Mouse (Mus musculus) embryonic facial prominence, embryonic 12.5 days (tissue): ENCODE data around the gene Acsl4. TPM values are rescaled to one million over a fixed set of nuclear protein-coding genes. Genes with fewer than 3 reads are reported as not detected.
A peak's percentile ranks its signal among the peaks of the same experiment; 100 is the strongest.

Source experiments
- ATAC-seq: fragments of 200-750 bp; cut with Nextera tagmentation; 2 replicates; pipeline ENCODE4 v1.8.0; 2017; ENCODE audit not compliant: insufficient number of reproducible peaks, insufficient read depth, low FRiP score, low TSS enrichment
- H3K27ac ChIP-seq: fragments of 300-500 bp; sonication (generic); 2 replicates; pipeline ENCODE4 v1.5.1; 2016; ENCODE audit warnings: mild to moderate bottlenecking
- H3K27me3 ChIP-seq: fragments of 300-500 bp; sonication (generic); 2 replicates; pipeline ENCODE4 v1.6.1; 2016; ENCODE audit warnings: mild to moderate bottlenecking, moderate library complexity
- H3K36me3 ChIP-seq: fragments of 300-500 bp; sonication (generic); 2 replicates; pipeline ENCODE4 v1.6.1; 2016; ENCODE audit warnings: mild to moderate bottlenecking
- H3K4me1 ChIP-seq: fragments of 300-500 bp; sonication (generic); 2 replicates; pipeline ENCODE4 v1.6.1; 2016
- H3K4me2 ChIP-seq: fragments of 300-500 bp; sonication (generic); replicated peaks from 2 replicates; pipeline ENCODE4 v1.6.1; 2016; ENCODE audit warnings: mild to moderate bottlenecking, moderate library complexity
- H3K4me3 ChIP-seq: fragments of 300-500 bp; sonication (generic); 2 replicates; pipeline ENCODE4 v1.5.1; 2016; ENCODE audit warnings: mild to moderate bottlenecking
- H3K9ac ChIP-seq: fragments of 300-500 bp; sonication (generic); 2 replicates; pipeline ENCODE4 v1.6.1; 2016; ENCODE audit warnings: mild to moderate bottlenecking, moderate library complexity
- H3K9me3 ChIP-seq: fragments of 300-500 bp; sonication (generic); 2 replicates; pipeline ENCODE4 v1.6.1; 2016; ENCODE audit warnings: mild to moderate bottlenecking, moderate library complexity
- WGBS: fragments of 180-500 bp; shearing (Covaris S2); methylation state at CpG from one replicate; pipeline ENCODE4 v1.1.7; 2016; 5-methylcytosine and 5-hydroxymethylcytosine counted together
- polyA plus RNA-seq: library from polyadenylated mRNA; unstranded; fragments of >200 nt; fragmentation: Nextera tagmentation; extraction: Ambion mirVana; gene quantifications from 2 replicates; pipeline ENCODE4 v1.2.1, GENCODE M21; 2016

Gene Acsl4
- polyA plus RNA-seq: 11.0 and 12.9 TPM in 2 replicates

GRCm38 (mm10) chrX:142390247-142390908 is at the start of gene Acsl4:
Gene Acsl4 (minus strand): TSS chrX:142390535.
- ATAC-seq: peak; percentile 94
- H3K27me3 ChIP-seq: peaks cover 13% of the 10 kb centered on the region; the same call in 1 of the 2 replicates
- peak within 1 kb of the TSS; percentile 63 for H3K9ac ChIP-seq
- WGBS: 14% methylated on average over 47 of the region's 59 CpGs
- H3K36me3 ChIP-seq: no peaks in the 10 kb centered on the region
- H3K4me2 ChIP-seq: peak within 1 kb of the TSS; percentile 51
- no peaks in the 10 kb centered on the region for H3K4me1 ChIP-seq
- H3K27ac ChIP-seq: peak within 1 kb of the TSS; percentile 83
- peak within 1 kb of the TSS; percentile 53 for H3K4me3 ChIP-seq
- H3K9me3 ChIP-seq: no peaks in the 10 kb centered on the region

DNA sequence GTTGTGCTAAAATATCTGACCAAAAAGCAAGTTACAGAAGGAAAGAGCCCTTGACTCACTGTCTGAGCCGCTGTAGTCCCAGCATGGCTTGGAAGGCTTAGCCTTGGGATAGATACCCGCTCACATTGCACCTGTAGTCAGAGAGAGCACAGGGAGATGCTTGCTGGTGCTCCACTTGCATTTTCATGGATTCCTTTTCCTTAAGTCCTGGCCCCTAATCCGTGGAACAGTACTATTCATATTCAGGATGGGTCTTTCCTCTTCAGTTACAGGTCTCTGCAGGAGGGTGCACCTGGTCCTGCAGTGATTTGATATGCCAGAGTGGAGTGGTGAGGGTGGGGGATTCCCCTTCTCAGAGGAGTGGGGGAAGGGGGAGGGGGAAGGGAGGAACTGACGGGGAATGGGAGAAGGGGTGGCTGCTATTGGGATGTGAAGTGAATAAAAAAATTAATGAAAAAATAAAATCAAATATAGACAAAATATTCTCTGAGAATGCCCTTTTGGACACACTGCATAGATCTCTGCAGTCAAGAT is 47.7 kb upstream of the Acsl4 start:
- Histone ChIP-seq H3K4me3 (no peak overlapping the region), H3K4me2 (no peak overlapping the region), H3K4me1 (no peaks in the 10 kb centered on the region), H3K9ac (no peak overlapping the region), H3K9me3 (no peaks in the 10 kb centered on the region), H3K27ac (no peak overlapping the region), H3K27me3 (0 out of 2 replicates have a peak, but pooled peaks cover 3% of the 10 kb centered on the region), H3K36me3 (no peaks in the 10 kb centered on the region)
- WGBS: 50% methylated on average over 4 of the region's 4 CpGs
- ATAC-seq: no peak

- no peaks in the 10 kb centered on the region for H3K27me3 ChIP-seq
- no peak overlapping the region for H3K4me2 ChIP-seq
- no peak overlapping the region for H3K27ac ChIP-seq
- ATAC-seq: no peak
- no peak overlapping the region for H3K9ac ChIP-seq
- H3K4me1 ChIP-seq: no peaks in the 10 kb centered on the region
- 64% methylated on average over 3 of the region's 3 CpGs for WGBS
- H3K9me3 ChIP-seq: no peaks in the 10 kb centered on the region
- H3K36me3 ChIP-seq: no peaks in the 10 kb centered on the region
- H3K4me3 ChIP-seq: no peak overlapping the region
These were observed 42.5 kb upstream of the Acsl4 start for GRCm38 (mm10) chrX:142432846-142433245.

- Histone ChIP-seq H3K27ac (no peak overlapping the region), H3K4me1 (no peaks in the 10 kb centered on the region), H3K9ac (no peak overlapping the region), H3K4me3 (no peak overlapping the region), H3K4me2 (no peak overlapping the region), H3K36me3 (no peaks in the 10 kb centered on the region), H3K27me3 (0 out of 2 replicates have a peak, but pooled peaks cover 2% of the 10 kb centered on the region), H3K9me3 (no peaks in the 10 kb centered on the region)
- no peak for ATAC-seq
- 72% methylated on average over 4 of the region's 4 CpGs for WGBS
These were observed 36.8 kb upstream of the Acsl4 start for GRCm38 (mm10) chrX:142427111-142427510.

DNA sequence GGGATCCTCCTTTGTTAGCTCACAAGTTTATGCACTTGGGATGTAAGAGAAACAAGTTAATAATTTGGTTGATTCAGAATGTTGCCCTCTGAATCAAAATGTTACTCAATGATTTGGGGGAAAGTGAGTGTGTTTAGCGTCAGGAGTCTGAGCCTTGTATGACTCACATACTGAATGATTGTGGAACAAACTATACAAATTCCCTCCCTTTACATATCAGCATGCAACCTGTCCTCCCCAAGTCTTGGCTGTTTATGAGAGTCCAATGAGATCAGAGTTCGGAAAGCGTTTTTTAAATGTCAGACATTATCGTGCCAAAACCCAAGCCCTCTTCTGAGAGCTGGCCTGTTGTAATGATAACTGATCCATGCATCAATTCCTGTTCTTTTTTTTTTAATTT is 36.3 kb upstream of the Acsl4 start:
- Histone ChIP-seq H3K4me1 (no peaks in the 10 kb centered on the region), H3K36me3 (no peaks in the 10 kb centered on the region), H3K4me3 (no peak overlapping the region), H3K9me3 (no peaks in the 10 kb centered on the region), H3K9ac (no peak overlapping the region), H3K27ac (no peak overlapping the region), H3K4me2 (no peak overlapping the region), H3K27me3 (0 out of 2 replicates have a peak, but pooled peaks cover 2% of the 10 kb centered on the region)
- no peak for ATAC-seq
- 88% methylated on average over 4 of the region's 4 CpGs for WGBS

DNA sequence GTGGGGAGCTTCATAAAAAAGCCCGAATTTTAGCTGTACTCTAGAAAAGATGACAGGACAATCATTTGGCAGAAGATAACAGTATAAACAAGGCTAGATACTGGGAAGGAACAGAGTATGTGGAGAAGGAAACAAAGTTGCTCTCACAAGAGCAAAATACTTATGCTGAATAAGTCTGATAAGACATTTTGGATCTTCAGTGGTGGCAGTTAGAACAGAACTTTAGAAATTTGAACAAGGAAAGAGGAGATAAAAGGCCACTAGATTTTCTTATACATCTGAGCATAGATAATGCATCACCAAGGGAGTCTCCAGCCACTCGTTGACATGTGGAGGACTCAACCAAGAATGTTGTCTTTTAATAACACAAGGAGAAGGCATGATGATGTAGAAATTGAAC is 23.5 kb upstream of the Acsl4 start:
- Histone ChIP-seq H3K4me3 (no peak overlapping the region), H3K4me2 (no peak overlapping the region), H3K4me1 (no peaks in the 10 kb centered on the region), H3K27ac (no peak overlapping the region), H3K36me3 (no peaks in the 10 kb centered on the region), H3K9ac (no peak overlapping the region), H3K9me3 (no peaks in the 10 kb centered on the region), H3K27me3 (0 out of 2 replicates have a peak, but pooled peaks cover 4% of the 10 kb centered on the region)
- no peak for ATAC-seq
- WGBS: 79% methylated on average over 2 of the region's 2 CpGs

DNA sequence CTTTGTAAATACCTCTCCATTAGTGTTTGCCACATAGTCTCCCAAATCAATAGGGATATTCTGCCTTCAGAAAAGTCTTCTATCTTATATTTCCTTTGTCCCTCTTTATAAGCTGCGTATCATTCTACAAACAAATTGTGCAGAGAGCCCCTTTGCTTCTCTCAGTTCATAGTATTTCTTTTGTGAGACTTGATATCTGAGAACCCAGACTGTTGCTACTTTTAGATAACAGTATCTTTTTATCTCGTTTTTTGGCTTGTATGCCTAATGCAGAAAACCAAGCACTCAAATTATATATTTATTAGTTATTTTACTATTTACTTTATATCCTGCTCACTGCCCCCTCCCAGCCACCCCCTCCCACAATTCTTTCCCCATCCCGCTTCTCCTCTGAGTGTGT is 19.7 kb upstream of the Acsl4 start:
- ATAC-seq: no peak
- H3K9me3 ChIP-seq: no peaks in the 10 kb centered on the region
- no peak overlapping the region for H3K4me2 ChIP-seq
- H3K4me3 ChIP-seq: no peak overlapping the region
- H3K27me3 ChIP-seq: 0 out of 2 replicates have a peak, but pooled peaks cover 4% of the 10 kb centered on the region
- H3K36me3 ChIP-seq: no peaks in the 10 kb centered on the region
- no peaks in the 10 kb centered on the region for H3K4me1 ChIP-seq
- H3K9ac ChIP-seq: no peak overlapping the region
- 80% methylated on average over 3 of the region's 3 CpGs for WGBS
- H3K27ac ChIP-seq: no peak overlapping the region

GRCm38 (mm10) chrX:142409338-142409737 is 19.0 kb upstream of the Acsl4 start:
- no peak overlapping the region for H3K4me2 ChIP-seq
- H3K27me3 ChIP-seq: 0 out of 2 replicates have a peak, but pooled peaks cover 4% of the 10 kb centered on the region
- H3K9ac ChIP-seq: no peak overlapping the region
- H3K27ac ChIP-seq: no peak overlapping the region
- no peaks in the 10 kb centered on the region for H3K9me3 ChIP-seq
- no peak for ATAC-seq
- 79% methylated on average over 3 of the region's 3 CpGs for WGBS
- H3K4me1 ChIP-seq: no peaks in the 10 kb centered on the region
- no peaks in the 10 kb centered on the region for H3K36me3 ChIP-seq
- H3K4me3 ChIP-seq: no peak overlapping the region

DNA sequence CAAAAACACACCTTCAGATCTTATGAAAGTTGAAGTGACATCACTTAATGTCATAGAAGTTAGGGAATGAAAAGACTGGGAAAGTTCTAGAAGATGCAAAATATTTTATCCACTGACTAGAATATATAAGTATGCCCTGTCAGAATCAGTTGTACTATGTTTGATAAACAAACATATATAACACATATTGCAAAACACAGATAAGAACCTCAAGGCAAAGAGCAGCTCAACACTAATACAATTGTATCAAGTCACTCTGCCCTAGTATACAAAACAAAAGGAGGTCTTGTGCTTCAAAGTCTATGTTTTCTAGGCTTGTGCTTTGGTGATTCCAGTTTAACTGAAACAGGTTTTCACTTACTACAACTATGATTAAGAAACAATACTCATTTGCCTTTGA is 12.8 kb upstream of the Acsl4 start:
- H3K4me3 ChIP-seq: no peak overlapping the region
- no peak overlapping the region for H3K27ac ChIP-seq
- no peaks in the 10 kb centered on the region for H3K36me3 ChIP-seq
- no peaks in the 10 kb centered on the region for H3K9me3 ChIP-seq
- H3K4me1 ChIP-seq: no peaks in the 10 kb centered on the region
- no peak overlapping the region for H3K4me2 ChIP-seq
- no peak for ATAC-seq
- no peak overlapping the region for H3K9ac ChIP-seq
- H3K27me3 ChIP-seq: no peaks in the 10 kb centered on the region

DNA sequence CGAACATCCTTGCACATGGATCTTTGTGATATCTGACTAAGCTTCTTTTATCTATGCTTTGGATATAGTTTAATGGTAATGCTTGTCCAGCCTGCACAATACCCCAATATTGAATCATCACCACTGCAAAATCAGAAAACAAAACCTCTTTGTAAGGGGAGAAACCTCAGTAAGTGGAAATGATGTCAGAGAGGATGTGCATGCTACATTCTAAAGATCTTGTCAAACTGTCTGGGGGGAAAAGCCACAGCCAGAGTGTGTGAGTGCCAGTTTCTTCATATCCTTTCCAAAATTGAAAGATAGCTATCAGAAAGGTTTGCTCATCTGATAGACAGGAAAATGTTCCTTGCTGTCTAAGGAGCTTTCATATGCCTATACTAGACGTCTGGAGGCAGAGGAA is 8.3 kb upstream of the Acsl4 start:
- H3K36me3 ChIP-seq: no peaks in the 10 kb centered on the region
- H3K9ac ChIP-seq: no peak overlapping the region
- no peak overlapping the region for H3K4me2 ChIP-seq
- no peaks in the 10 kb centered on the region for H3K4me1 ChIP-seq
- no peaks in the 10 kb centered on the region for H3K9me3 ChIP-seq
- no peak overlapping the region for H3K4me3 ChIP-seq
- ATAC-seq: no peak
- H3K27ac ChIP-seq: no peak overlapping the region
- WGBS: 59% methylated on average over 2 of the region's 2 CpGs
- H3K27me3 ChIP-seq: no peaks in the 10 kb centered on the region

GRCm38 (mm10) chrX:142390909-142391265 is 552 bp upstream of the Acsl4 start:
- Histone ChIP-seq H3K36me3 (no peaks in the 10 kb centered on the region), H3K27me3 (peaks cover 13% of the 10 kb centered on the region; the same call in 1 of the 2 replicates), H3K4me1 (no peaks in the 10 kb centered on the region), H3K4me2 (peak overlapping the region; percentile 49), H3K9ac (peak overlapping the region; percentile 50), H3K9me3 (no peaks in the 10 kb centered on the region), H3K4me3 (peak overlapping the region; percentile 53), H3K27ac (peak overlapping the region; percentile 70; the same call in 1 of the 2 replicates)
- ATAC-seq: no peak
- WGBS: 39% methylated on average over 7 of the region's 7 CpGs

GRCm38 (mm10) chrX:142389581-142390159 is 665 bp downstream of the Acsl4 start:
- H3K36me3 ChIP-seq: no peaks in the 10 kb centered on the region
- no peaks in the 10 kb centered on the region for H3K4me1 ChIP-seq
- ATAC-seq: 0 out of 2 replicates have a peak, but pooled peaks have one; percentile 18
- 21% methylated on average over 22 of the region's 22 CpGs for WGBS
- H3K9ac ChIP-seq: peak overlapping the region; percentile 63
- peak overlapping the region; percentile 83 for H3K27ac ChIP-seq
- H3K4me3 ChIP-seq: peak overlapping the region; percentile 53
- peaks cover 13% of the 10 kb centered on the region; the same call in 1 of the 2 replicates for H3K27me3 ChIP-seq
- peak overlapping the region; percentile 51 for H3K4me2 ChIP-seq
- H3K9me3 ChIP-seq: no peaks in the 10 kb centered on the region
